Mouse (Mus musculus) liver, embryonic 16.5 days (tissue): ENCODE measurements around the gene Tmem235. TPM values are rescaled to one million over a fixed set of nuclear protein-coding genes. Genes with fewer than 3 reads are reported as not detected.

Experiments used
- ATAC-seq: fragments of 200-750 bp; cut with Nextera tagmentation; 2 replicates; pipeline ENCODE4 v1.8.0; 2017; ENCODE audit warnings: low read depth, mild to moderate bottlenecking, moderate number of reproducible peaks, moderate library complexity
- H3K27ac ChIP-seq: fragments of 300-500 bp; sonication (generic); 2 replicates; pipeline ENCODE4 v1.5.1; 2014; ENCODE audit warnings: mild to moderate bottlenecking, low read length
- H3K27me3 ChIP-seq: fragments of 300-500 bp; sonication (generic); 2 replicates; pipeline ENCODE4 v1.6.1; 2014; ENCODE audit warnings: low read depth, low read length, mixed read lengths; ENCODE audit not compliant: control insufficient read depth, insufficient read depth
- H3K36me3 ChIP-seq: fragments of 300-500 bp; sonication (generic); 2 replicates; pipeline ENCODE4 v1.6.1; 2014; ENCODE audit warnings: mild to moderate bottlenecking; ENCODE audit not compliant: control insufficient read depth, insufficient read depth
- H3K4me1 ChIP-seq: fragments of 300-500 bp; sonication (generic); 2 replicates; pipeline ENCODE4 v1.6.1; 2014; ENCODE audit warnings: low read depth, low read length, mixed read lengths; ENCODE audit not compliant: control insufficient read depth
- H3K4me2 ChIP-seq: fragments of 300-500 bp; sonication (generic); 2 replicates; pipeline ENCODE4 v1.6.1; 2014; ENCODE audit warnings: low read depth, low read length, mixed read lengths
- H3K4me3 ChIP-seq: fragments of 300-500 bp; sonication (generic); 2 replicates; pipeline ENCODE4 v1.5.1; 2014; ENCODE audit warnings: low read depth, mild to moderate bottlenecking, low read length
- H3K9ac ChIP-seq: fragments of 300-500 bp; sonication (generic); 2 replicates; pipeline ENCODE4 v1.6.1; 2014; ENCODE audit warnings: low read depth, low read length
- H3K9me3 ChIP-seq: fragments of 300-500 bp; sonication (generic); replicated peaks from 2 replicates; pipeline ENCODE4 v1.6.1; 2016; ENCODE audit warnings: low read length; ENCODE audit not compliant: control insufficient read depth
- WGBS: fragments of 180-500 bp; shearing (Covaris S2); extraction: QIAGEN DNeasy Blood & Tissue Kit; methylation state at CpG from one replicate; pipeline ENCODE4 v1.1.7; 2014; ENCODE audit not compliant: insufficient replicate concordance; 5-methylcytosine and 5-hydroxymethylcytosine counted together
- polyA plus RNA-seq: library from polyadenylated mRNA; unstranded; fragments of >200 nt; fragmentation: Nextera tagmentation; extraction: Ambion mirVana; gene quantifications from 2 replicates; pipeline ENCODE4 v1.2.1, GENCODE M21; 2015

Gene Tmem235
- polyA plus RNA-seq, 1 experiment from 2014 or later = not detected

DNA sequence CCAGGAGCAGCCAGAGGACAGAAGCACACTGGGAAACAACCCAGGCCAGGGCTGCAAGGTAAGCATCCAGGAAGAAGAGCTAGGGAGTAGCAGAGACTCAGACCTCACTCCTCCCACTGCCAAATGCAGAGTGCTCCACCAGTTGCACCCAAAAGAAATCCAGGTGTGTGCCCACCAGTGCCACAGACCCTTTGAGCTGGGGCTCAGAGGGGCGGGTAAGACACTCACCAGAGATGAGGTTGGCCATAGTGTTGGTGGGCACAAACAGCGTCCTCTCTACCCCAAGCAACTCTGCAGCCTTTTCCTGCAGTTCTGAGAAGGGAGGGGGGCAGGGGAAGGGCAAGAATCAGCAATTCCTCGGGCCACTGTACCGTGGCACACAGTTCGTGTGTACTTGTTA lies 10.8 kb downstream of the Tmem235 start:
- H3K4me3 ChIP-seq = no peak overlapping the region
- no peak for ATAC-seq
- H3K4me1 ChIP-seq = peaks cover 5% of the 10 kb centered on the region
- peaks cover 22% of the 10 kb centered on the region for H3K27me3 ChIP-seq
- no peak overlapping the region for H3K27ac ChIP-seq
- H3K36me3 ChIP-seq = no peaks in the 10 kb centered on the region
- H3K9me3 ChIP-seq = no peaks in the 10 kb centered on the region
- H3K9ac ChIP-seq = no peak overlapping the region
- 51% methylated on average over 5 of the region's 5 CpGs for WGBS
- no peak overlapping the region for H3K4me2 ChIP-seq

DNA sequence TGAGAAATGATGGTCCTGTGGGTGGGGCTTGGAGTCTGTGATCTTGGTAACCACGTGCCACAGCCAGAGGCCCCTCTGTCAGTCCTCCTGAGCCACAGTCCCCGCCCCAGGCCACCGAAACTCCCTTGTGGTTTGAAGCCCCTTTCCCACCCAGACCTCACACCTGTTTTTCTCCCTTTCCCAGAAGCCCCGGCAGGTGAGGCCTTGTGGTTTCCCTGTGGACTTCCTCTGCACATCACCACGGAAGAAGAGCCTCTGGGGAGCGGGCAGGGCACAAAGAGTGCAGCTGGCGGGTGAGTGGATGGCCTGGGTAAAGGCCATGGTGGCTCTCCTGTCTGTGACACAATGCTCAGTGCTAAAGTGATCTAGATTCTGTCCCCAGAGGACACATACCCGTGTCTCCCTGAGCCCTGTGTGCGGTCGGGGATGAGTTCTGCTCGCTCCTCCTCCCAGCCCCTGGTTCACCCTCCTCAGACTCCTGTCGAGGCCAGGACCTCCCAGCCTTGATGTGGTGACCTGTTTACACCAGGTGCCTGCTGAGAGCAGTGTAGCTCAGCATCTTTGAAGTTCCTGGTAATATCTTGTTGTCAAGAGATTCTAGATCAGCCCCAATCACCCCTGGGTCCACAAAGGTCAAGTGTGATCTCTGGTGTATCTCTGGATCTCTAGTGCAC lies 11.5 kb downstream of the Tmem235 start:
- 31% methylated on average over 12 of the region's 12 CpGs for WGBS
- H3K9me3 ChIP-seq = no peaks in the 10 kb centered on the region
- peaks cover 22% of the 10 kb centered on the region for H3K27me3 ChIP-seq
- H3K4me1 ChIP-seq = peaks cover 5% of the 10 kb centered on the region
- H3K9ac ChIP-seq = no peak overlapping the region
- H3K27ac ChIP-seq = no peak overlapping the region
- ATAC-seq = no peak
- no peak overlapping the region for H3K4me2 ChIP-seq
- no peak overlapping the region for H3K4me3 ChIP-seq
- H3K36me3 ChIP-seq = no peaks in the 10 kb centered on the region

DNA sequence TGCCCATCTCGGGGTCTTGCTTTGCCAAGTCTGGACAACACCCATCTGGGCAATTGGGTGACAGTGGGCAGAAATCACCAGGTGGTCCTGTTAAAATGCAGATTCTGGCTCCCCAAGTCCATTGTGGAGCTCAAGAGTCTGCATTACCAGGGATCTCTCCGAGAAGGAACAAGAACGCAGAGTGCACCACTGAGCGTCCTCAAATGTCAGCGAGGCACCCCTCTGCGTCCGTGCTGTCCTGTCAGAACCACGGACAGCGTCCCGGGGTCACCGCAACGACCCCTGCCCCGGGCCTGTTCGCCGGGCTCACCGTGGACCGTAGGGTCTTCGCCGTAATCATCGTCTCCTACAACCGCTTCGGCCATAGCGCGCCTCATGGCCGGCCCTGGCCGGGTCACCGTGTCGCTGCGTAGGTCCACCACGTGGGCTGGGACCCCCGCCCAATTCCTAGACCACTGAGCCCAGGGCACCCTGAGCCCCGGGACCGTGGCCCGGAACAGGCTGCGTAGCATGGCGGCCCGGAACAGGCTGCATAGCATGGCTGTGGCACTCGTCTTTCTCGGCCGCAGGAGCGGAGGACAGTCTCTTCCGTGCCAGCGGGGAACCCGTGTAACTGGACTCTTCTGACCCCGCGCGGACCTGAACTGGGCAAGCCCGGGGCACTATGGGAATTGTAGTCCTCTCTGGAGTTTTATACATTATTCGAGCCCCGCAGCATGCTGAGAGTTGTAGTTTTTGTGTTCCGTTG lies 12.5 kb downstream of the Tmem235 start, which contains the start of gene Tha1:
Tha1 (minus strand) TSS at position 621 of the 748 bp plus-strand sequence.
- 2% methylated on average over 51 of the region's 51 CpGs for WGBS
- no peak within 1 kb of the TSS for H3K27ac ChIP-seq
- no peaks in the 10 kb centered on the region for H3K36me3 ChIP-seq
- no peaks in the 10 kb centered on the region for H3K9me3 ChIP-seq
- H3K4me2 ChIP-seq = peak within 1 kb of the TSS; percentile 70
- peak; percentile 57 for ATAC-seq
- peak within 1 kb of the TSS; percentile 64 for H3K4me3 ChIP-seq
- H3K4me1 ChIP-seq = peaks cover 11% of the 10 kb centered on the region
- peaks cover 22% of the 10 kb centered on the region for H3K27me3 ChIP-seq
- peak within 1 kb of the TSS; percentile 58 for H3K9ac ChIP-seq

DNA sequence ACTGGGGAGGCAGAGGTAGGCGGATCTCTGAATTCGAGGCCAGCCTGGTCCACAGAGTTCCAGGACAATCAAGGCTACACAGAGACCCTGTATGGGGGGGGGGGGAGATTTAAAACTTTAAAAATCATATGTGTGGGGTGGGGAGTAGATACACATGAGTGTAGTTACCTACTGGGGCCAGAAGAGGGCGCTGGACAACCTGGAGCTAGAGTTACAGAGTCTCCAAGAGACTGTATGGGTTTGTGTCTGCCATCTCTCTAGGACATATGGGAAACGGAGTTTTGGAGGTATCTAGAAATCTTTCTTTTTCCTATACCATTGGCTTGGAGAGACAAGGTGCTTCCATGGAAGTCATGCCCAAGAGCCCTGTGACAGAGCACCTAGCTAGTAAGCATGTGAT lies 13.9 kb downstream of the Tmem235 start:
- Histone ChIP-seq H3K4me3 (no peak overlapping the region), H3K27ac (no peak overlapping the region), H3K4me1 (peaks cover 21% of the 10 kb centered on the region), H3K36me3 (no peaks in the 10 kb centered on the region), H3K4me2 (no peak overlapping the region), H3K27me3 (peaks cover 22% of the 10 kb centered on the region), H3K9me3 (no peaks in the 10 kb centered on the region), H3K9ac (no peak overlapping the region)
- 51% methylated on average over 4 of the region's 4 CpGs for WGBS
- no peak for ATAC-seq

DNA sequence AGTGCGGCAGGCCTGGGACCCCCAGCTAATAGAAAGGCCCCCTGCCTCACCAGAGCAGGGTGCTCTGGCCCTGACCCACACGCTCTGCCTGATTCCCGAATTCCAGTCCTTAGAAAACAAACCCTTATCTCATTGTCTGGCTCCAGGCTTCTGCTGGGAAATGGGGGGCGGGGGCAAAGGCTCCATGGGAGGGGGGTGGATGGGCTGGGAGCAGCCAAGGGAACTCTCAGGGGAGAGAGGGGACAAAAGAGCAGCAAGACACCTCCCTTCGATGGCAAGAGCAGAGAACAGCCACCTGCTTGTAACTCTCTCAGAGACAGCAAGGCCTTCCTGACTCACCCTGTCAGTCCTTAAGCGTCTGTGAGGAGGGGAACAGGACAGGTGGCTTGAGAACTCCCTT lies 15.1 kb downstream of the Tmem235 start:
- no peak overlapping the region for H3K4me2 ChIP-seq
- H3K27me3 ChIP-seq = peaks cover 22% of the 10 kb centered on the region
- WGBS = 54% methylated on average over 6 of the region's 6 CpGs
- H3K36me3 ChIP-seq = no peaks in the 10 kb centered on the region
- H3K27ac ChIP-seq = no peak overlapping the region
- ATAC-seq = no peak
- no peak overlapping the region for H3K9ac ChIP-seq
- peaks cover 21% of the 10 kb centered on the region for H3K4me1 ChIP-seq
- H3K4me3 ChIP-seq = no peak overlapping the region
- no peaks in the 10 kb centered on the region for H3K9me3 ChIP-seq

DNA sequence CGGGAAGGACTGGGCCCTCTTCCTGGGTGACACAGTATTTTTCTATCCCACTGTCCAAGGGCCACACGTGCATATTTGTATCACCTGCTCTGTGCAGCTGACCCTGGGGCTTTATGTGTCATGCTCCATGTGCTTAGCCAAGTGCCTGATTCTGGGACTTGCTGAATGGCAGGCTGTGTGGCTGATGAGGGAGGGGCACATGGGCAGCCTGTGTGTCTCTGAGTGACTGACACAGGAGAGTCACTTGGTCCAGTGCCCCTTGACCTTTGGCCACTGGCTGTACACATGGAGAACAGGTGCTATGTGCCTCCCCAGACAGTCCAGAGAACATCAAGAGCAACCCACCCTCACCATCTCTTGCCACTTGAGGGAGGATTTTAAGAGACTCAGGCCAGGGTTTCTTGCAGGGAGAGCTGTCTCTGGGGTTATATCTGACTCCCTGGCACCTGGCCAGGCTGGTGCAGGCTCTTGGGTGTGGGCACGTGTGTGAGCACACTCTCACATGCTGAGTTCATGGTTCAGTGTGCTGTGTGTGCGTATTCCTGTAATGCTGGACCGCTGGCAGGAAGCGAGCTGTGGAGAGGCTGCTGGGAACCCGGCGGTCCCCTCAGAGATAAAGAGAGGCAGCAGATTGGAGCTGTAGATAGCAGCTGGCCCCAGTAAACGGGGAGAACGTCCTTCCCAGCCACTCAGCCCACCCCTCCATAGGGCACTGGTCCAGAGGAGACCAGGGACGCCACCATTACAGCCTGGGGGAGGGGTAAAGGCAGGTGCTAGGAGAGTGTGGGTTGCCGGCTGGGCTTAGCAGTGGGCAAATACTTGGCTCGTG lies 17.6 kb downstream of the Tmem235 start:
- WGBS = 6% methylated on average over 13 of the region's 13 CpGs
- peak overlapping the region; percentile 25; the same call in 1 of the 2 replicates for H3K4me2 ChIP-seq
- ATAC-seq = peak; percentile 78
- no peaks in the 10 kb centered on the region for H3K9me3 ChIP-seq
- H3K27me3 ChIP-seq = peaks cover 5% of the 10 kb centered on the region
- H3K27ac ChIP-seq = peak overlapping the region; percentile 55
- no peak overlapping the region for H3K9ac ChIP-seq
- H3K36me3 ChIP-seq = no peaks in the 10 kb centered on the region
- peaks cover 21% of the 10 kb centered on the region for H3K4me1 ChIP-seq
- H3K4me3 ChIP-seq = no peak overlapping the region

DNA sequence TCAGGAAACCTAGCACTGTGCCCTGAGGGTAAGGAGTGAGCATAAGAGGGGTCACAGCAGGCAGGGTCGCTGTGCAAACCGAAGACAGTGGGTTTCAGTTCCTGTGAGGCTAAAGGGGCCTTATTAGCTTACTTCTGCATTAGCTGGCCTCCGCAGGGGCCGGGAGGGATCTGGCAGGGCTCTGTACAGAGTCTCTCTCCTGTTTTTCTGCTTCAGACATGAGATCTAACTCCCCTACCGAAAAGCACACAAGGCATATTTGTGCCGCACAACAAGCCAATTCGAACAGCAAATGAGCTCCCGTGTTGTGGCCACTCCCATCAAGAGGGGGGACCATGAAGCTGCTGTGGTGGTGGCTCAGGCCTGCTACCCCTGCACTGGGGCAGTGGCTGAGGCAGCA lies 18.3 kb downstream of the Tmem235 start:
- 8% methylated on average over 8 of the region's 8 CpGs for WGBS
- Histone ChIP-seq H3K9ac (no peak overlapping the region), H3K4me2 (peak overlapping the region; percentile 25; the same call in 1 of the 2 replicates), H3K36me3 (no peaks in the 10 kb centered on the region), H3K9me3 (no peaks in the 10 kb centered on the region), H3K4me3 (no peak overlapping the region), H3K4me1 (peaks cover 21% of the 10 kb centered on the region), H3K27me3 (no peaks in the 10 kb centered on the region), H3K27ac (peak overlapping the region; percentile 55; the same call in 1 of the 2 replicates)
- ATAC-seq = no peak

DNA sequence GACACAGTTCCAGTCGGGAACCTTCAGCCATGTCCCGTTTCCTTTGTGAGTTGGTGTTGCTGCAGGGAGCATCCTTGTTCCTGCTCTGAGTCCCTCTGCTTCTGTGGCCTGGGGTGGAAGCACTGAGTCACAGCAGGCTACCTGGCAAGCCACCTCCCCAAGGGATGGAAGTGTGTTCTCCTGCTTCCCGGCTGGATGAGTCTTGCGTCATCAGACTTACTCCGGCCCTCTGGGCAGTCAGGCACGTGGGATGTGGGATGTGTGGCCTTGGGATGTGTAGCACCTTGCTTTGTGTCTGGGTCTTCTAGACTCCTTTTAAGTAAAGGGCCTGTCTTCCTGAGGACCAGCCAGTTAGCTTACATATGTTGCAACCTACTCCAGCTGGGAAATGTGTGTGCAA lies 19.1 kb downstream of the Tmem235 start:
- H3K4me2 ChIP-seq = no peak overlapping the region
- H3K4me1 ChIP-seq = peaks cover 21% of the 10 kb centered on the region
- no peak for ATAC-seq
- no peak overlapping the region for H3K9ac ChIP-seq
- no peaks in the 10 kb centered on the region for H3K36me3 ChIP-seq
- no peak overlapping the region for H3K27ac ChIP-seq
- WGBS = 61% methylated on average over 6 of the region's 6 CpGs
- no peaks in the 10 kb centered on the region for H3K9me3 ChIP-seq
- H3K4me3 ChIP-seq = no peak overlapping the region
- no peaks in the 10 kb centered on the region for H3K27me3 ChIP-seq
